Mouse (Mus musculus): ENCODE measurements around the gene Hist3h2ba. TPM values are rescaled to one million over a fixed set of nuclear protein-coding genes. Genes with fewer than 3 reads are reported as not detected.

Hist3h2ba gene
- polyA plus RNA-seq, 1 experiment from 2014 or later, result 117 TPM

DNA sequence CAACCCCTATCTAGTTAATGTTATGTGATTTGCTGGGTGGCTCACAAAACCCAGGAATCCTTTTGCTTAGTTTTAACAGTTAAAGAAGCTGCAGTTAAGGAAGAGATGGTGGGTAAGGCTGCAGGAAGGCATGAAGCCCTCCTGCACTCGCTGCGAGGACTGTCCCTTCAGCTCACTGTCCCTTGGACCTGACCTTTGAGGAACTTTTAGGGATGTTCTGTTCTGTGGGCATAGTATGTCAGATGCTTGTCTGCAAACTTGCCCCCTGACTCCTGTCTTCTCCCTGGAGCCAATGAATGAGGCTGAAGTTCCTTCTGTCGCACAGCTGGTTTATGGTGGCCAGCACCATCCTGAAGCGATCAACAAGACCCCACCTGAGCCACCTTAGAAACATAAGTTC, 40.4 kb downstream of the Hist3h2ba start:
- Histone ChIP-seq H3K27ac (ENCODE audit: low read depth, low read length) (no peak overlapping the region), H3K9ac (replicated peaks; ENCODE audit: low read depth, low read length) (no peak overlapping the region), H3K4me2 (ENCODE audit: low read depth, low read length) (no peak overlapping the region), H3K27me3 (ENCODE audit: control insufficient read depth, insufficient read depth, low read length) (no peaks in the 10 kb centered on the region), H3K4me3 (ENCODE audit: low read depth, low read length) (no peak overlapping the region), H3K36me3 (ENCODE audit: control insufficient read depth, insufficient read depth, low read length) (peaks cover 41% of the 10 kb centered on the region), H3K4me1 (ENCODE audit: control insufficient read depth, insufficient read depth, low read length) (no peaks in the 10 kb centered on the region), H3K9me3 (ENCODE audit: control insufficient read depth, low read length) (no peaks in the 10 kb centered on the region)
- WGBS, result 99% methylated on average over 4 of the region's 4 CpGs
- ATAC-seq (ENCODE audit: low read depth), result no peak

DNA sequence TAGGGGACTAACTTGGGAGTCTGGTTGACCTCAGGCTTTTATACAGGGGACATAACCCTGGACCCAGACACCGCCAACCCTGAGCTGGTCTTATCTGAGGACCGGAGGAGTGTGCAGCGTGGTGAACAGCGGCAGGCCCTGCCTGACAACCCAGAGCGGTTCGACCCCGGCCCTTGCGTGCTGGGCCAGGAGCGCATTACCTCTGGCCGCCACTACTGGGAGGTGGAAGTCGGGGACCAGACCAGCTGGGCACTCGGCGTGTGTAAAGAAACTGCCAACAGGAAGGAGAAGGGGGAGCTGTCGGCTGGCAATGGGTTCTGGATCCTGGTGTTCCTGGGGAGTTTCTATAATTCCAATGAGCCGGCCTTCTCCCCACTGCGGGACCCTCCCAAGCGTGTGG, 41.4 kb downstream of the Hist3h2ba start:
- H3K9me3 ChIP-seq (ENCODE audit: control insufficient read depth, low read length), result no peaks in the 10 kb centered on the region
- H3K27me3 ChIP-seq (ENCODE audit: control insufficient read depth, insufficient read depth, low read length), result peaks cover 4% of the 10 kb centered on the region; the same call in 1 of the 2 replicates
- no peak for ATAC-seq (ENCODE audit: low read depth)
- no peak overlapping the region for H3K27ac ChIP-seq (ENCODE audit: low read depth, low read length)
- no peak overlapping the region for H3K4me2 ChIP-seq (ENCODE audit: low read depth, low read length)
- H3K36me3 ChIP-seq (ENCODE audit: control insufficient read depth, insufficient read depth, low read length), result peaks cover 35% of the 10 kb centered on the region
- H3K4me3 ChIP-seq (ENCODE audit: low read depth, low read length), result no peak overlapping the region
- no peak overlapping the region for H3K9ac ChIP-seq (replicated peaks; ENCODE audit: low read depth, low read length)
- no peaks in the 10 kb centered on the region for H3K4me1 ChIP-seq (ENCODE audit: control insufficient read depth, insufficient read depth, low read length)
- WGBS, result 89% methylated on average over 17 of the region's 17 CpGs

DNA sequence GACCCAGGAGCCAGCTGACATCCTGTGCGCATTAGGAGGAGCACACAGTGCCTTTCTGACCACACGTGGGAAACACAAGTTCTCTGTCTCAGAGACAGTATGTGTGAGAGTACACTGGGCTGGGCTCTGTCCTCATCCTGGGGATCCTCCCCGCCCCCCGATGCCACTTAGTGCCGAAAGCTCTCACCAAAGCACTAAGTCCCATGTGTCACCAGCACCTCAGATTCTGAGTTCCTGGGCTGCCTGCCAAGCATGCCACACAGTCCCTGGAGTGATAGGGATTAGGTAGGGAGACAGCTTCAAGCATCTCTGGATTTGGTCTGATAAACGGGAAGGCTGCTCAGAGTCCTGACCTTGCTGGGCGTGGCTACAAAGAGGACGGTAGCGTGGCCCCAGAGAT, 42.1 kb downstream of the Hist3h2ba start:
- H3K4me2 ChIP-seq (ENCODE audit: low read depth, low read length), result no peak overlapping the region
- no peaks in the 10 kb centered on the region for H3K4me1 ChIP-seq (ENCODE audit: control insufficient read depth, insufficient read depth, low read length)
- peaks cover 4% of the 10 kb centered on the region; the same call in 1 of the 2 replicates for H3K27me3 ChIP-seq (ENCODE audit: control insufficient read depth, insufficient read depth, low read length)
- no peak overlapping the region for H3K9ac ChIP-seq (replicated peaks; ENCODE audit: low read depth, low read length)
- 89% methylated on average over 9 of the region's 9 CpGs for WGBS
- peaks cover 34% of the 10 kb centered on the region for H3K36me3 ChIP-seq (ENCODE audit: control insufficient read depth, insufficient read depth, low read length)
- no peak overlapping the region for H3K27ac ChIP-seq (ENCODE audit: low read depth, low read length)
- no peaks in the 10 kb centered on the region for H3K9me3 ChIP-seq (ENCODE audit: control insufficient read depth, low read length)
- ATAC-seq (ENCODE audit: low read depth), result no peak
- no peak overlapping the region for H3K4me3 ChIP-seq (ENCODE audit: low read depth, low read length)

DNA sequence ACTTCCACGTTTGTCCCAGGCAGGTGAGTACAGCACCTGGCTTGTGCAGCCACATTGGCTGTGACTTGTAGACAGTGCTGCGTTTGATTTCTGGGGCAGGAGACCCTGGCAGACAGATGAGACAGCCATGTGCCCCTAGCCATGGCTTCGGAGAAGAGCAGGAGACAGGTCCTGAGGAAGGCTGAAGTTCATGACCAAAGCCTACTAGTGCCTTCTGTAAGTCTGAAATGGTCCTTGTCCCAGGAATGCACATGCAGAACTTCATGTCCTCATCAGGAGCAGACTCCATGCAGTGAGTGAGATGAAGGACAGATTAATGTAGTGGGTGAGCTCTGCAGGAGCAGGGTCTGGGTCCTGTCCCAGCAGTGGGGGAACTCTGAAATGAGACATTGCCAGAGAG, 43.2 kb downstream of the Hist3h2ba start:
- Histone ChIP-seq H3K9ac (replicated peaks; ENCODE audit: low read depth, low read length) (no peak overlapping the region), H3K4me1 (ENCODE audit: control insufficient read depth, insufficient read depth, low read length) (no peaks in the 10 kb centered on the region), H3K27me3 (ENCODE audit: control insufficient read depth, insufficient read depth, low read length) (peaks cover 4% of the 10 kb centered on the region; the same call in 1 of the 2 replicates), H3K9me3 (ENCODE audit: control insufficient read depth, low read length) (no peaks in the 10 kb centered on the region), H3K36me3 (ENCODE audit: control insufficient read depth, insufficient read depth, low read length) (peaks cover 26% of the 10 kb centered on the region), H3K4me2 (ENCODE audit: low read depth, low read length) (no peak overlapping the region), H3K4me3 (ENCODE audit: low read depth, low read length) (no peak overlapping the region), H3K27ac (ENCODE audit: low read depth, low read length) (no peak overlapping the region)
- no peak for ATAC-seq (ENCODE audit: low read depth)
- WGBS, result 81% methylated on average over 3 of the region's 3 CpGs

DNA sequence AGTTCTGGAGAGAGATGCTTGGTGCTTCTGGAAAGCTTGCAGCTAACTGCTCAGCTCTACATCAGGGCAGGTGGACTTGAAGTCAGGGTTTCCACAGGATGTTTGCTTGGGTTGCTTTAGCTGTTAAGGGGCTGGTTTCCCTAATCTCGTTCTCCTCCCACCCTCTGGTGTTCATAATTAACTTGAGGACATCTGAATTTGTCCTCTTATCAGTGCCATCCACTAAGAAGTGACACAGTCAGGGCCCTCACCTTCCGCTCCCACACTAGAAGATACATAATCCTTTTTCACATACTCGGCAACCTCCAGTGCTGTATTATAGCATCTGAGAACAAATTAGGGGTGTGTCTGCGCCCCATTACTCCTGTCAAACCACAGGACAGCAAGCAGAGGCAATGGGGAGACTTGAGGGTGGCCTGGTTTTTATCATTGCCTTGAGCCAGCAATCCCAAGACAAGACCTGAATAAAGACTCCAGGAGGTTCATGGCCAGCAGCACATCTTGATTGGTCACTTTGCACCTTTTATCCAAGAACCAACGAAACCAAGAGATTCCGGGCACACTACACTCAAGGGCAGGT, 44.5 kb downstream of the Hist3h2ba start:
- Histone ChIP-seq H3K27me3 (ENCODE audit: control insufficient read depth, insufficient read depth, low read length) (peaks cover 4% of the 10 kb centered on the region; the same call in 1 of the 2 replicates), H3K4me3 (ENCODE audit: low read depth, low read length) (no peak overlapping the region), H3K4me1 (ENCODE audit: control insufficient read depth, insufficient read depth, low read length) (no peaks in the 10 kb centered on the region), H3K4me2 (ENCODE audit: low read depth, low read length) (no peak overlapping the region), H3K27ac (ENCODE audit: low read depth, low read length) (no peak overlapping the region), H3K9me3 (ENCODE audit: control insufficient read depth, low read length) (no peaks in the 10 kb centered on the region), H3K36me3 (ENCODE audit: control insufficient read depth, insufficient read depth, low read length) (peaks cover 26% of the 10 kb centered on the region), H3K9ac (replicated peaks; ENCODE audit: low read depth, low read length) (no peak overlapping the region)
- no peak for ATAC-seq (ENCODE audit: low read depth)
- 83% methylated on average over 6 of the region's 6 CpGs for WGBS

DNA sequence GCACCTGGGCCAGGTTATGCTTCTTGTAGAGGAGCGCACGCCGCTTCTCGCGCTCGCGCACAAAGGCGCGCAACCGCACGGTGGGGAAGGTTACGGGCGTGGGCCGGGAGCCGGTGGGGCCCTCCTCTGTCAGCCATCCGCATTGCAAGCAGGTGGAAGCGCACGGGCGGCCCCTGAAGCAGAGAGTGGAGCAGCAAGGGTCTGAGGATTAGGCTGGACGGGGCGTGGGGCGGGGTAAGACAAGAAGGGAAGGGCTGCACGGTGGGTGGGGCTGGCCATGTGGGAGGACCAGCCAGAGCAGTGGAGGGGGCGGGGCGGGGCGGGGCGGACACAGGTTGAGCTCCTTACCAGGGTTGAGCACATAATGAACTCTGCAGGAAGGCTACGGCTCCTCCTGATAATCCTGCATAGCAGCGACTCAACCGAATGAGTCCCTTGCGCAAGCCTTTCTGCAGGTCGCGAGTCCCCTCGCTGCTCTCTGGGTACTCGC, 45.7 kb downstream of the Hist3h2ba start:
- H3K4me1 ChIP-seq (ENCODE audit: control insufficient read depth, insufficient read depth, low read length), result no peaks in the 10 kb centered on the region
- no peak overlapping the region for H3K27ac ChIP-seq (ENCODE audit: low read depth, low read length)
- peaks cover 4% of the 10 kb centered on the region; the same call in 1 of the 2 replicates for H3K27me3 ChIP-seq (ENCODE audit: control insufficient read depth, insufficient read depth, low read length)
- H3K9ac ChIP-seq (replicated peaks; ENCODE audit: low read depth, low read length), result peak overlapping the region; percentile 55
- H3K36me3 ChIP-seq (ENCODE audit: control insufficient read depth, insufficient read depth, low read length), result peaks cover 15% of the 10 kb centered on the region
- WGBS, result 1% methylated on average over 31 of the region's 35 CpGs
- H3K9me3 ChIP-seq (ENCODE audit: control insufficient read depth, low read length), result no peaks in the 10 kb centered on the region
- H3K4me2 ChIP-seq (ENCODE audit: low read depth, low read length), result peak overlapping the region; percentile 60
- H3K4me3 ChIP-seq (ENCODE audit: low read depth, low read length), result peak overlapping the region; percentile 33
- peak; percentile 59 for ATAC-seq (ENCODE audit: low read depth)

DNA sequence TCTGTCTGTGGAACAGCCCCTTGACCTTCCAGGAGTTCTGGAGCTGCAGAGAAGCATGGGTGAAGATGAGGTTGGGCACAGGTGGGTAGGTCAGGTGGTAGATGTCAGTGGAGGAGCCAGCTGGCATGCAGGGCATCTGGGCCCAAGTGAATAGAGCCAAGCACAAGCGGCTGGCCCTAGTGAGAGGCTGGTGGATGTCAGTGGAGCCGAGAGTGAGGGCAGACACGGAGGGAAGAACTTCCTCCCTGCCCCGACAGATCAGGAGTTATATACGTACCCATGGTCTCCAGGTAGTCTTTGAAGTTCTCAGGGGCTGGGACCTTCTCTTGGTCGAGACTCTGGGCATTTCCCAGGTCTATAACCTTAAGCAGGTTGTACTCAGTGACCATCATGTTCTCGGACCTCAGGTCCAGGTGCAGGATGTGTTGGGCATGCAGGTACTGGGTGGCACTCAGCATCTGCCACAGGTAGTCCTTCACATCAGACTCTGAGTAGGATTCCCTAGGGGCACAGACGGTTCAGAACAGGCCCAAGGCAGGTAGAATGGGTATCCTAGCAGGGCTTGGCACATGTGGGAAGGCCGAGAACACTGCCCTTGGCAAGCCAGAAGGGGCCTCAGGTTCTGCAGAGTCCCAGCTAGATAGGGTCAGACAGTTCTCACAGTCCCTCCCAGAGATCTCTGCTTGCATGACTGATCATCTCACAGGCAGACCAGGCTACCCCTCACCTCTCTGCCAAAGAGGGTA, 46.5 kb downstream of the Hist3h2ba start:
- WGBS, result 84% methylated on average over 9 of the region's 9 CpGs
- H3K4me1 ChIP-seq (ENCODE audit: control insufficient read depth, insufficient read depth, low read length), result no peaks in the 10 kb centered on the region
- no peak overlapping the region for H3K27ac ChIP-seq (ENCODE audit: low read depth, low read length)
- H3K27me3 ChIP-seq (ENCODE audit: control insufficient read depth, insufficient read depth, low read length), result peaks cover 4% of the 10 kb centered on the region; the same call in 1 of the 2 replicates
- H3K9ac ChIP-seq (replicated peaks; ENCODE audit: low read depth, low read length), result 0 out of 2 replicates have a peak overlapping the region, but pooled peaks have one; percentile 55
- peaks cover 7% of the 10 kb centered on the region for H3K36me3 ChIP-seq (ENCODE audit: control insufficient read depth, insufficient read depth, low read length)
- H3K4me3 ChIP-seq (ENCODE audit: low read depth, low read length), result no peak overlapping the region; the same call in 1 of the 2 replicates
- H3K4me2 ChIP-seq (ENCODE audit: low read depth, low read length), result peak overlapping the region; percentile 60
- no peak; the same call in 1 of the 2 replicates for ATAC-seq (ENCODE audit: low read depth)
- H3K9me3 ChIP-seq (ENCODE audit: control insufficient read depth, low read length), result no peaks in the 10 kb centered on the region

DNA sequence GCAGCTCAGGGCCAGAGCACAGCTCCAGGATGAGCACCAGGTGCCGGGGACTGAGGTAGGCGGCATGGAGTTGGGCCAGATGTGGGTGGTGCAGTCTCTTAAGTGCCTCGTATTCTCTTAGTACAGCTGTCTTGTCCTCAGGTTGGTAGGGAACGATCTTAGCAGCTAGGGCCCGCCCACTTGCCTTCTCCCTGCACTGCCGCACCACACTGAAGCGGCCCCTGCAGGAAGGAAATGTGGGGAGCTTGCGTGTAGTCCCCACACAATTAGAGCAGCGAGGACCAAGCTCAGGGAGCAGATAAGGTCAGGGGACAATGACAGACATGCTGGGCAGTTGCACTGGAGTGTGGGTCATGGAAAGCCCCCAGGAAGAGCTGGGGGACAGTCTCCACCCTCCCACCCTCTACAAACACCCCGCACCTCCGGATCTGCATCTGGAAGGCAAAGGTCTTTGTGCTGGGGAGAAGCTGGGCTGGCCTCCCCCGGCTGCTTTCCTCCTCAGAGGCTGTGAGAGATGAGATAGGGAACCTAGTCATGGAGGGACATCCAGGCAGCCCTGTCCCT, 47.2 kb downstream of the Hist3h2ba start:
- no peaks in the 10 kb centered on the region for H3K4me1 ChIP-seq (ENCODE audit: control insufficient read depth, insufficient read depth, low read length)
- H3K9ac ChIP-seq (replicated peaks; ENCODE audit: low read depth, low read length), result no peak overlapping the region
- H3K36me3 ChIP-seq (ENCODE audit: control insufficient read depth, insufficient read depth, low read length), result peaks cover 1% of the 10 kb centered on the region; the same call in 1 of the 2 replicates
- H3K4me3 ChIP-seq (ENCODE audit: low read depth, low read length), result no peak overlapping the region
- no peak overlapping the region for H3K27ac ChIP-seq (ENCODE audit: low read depth, low read length)
- peaks cover 4% of the 10 kb centered on the region; the same call in 1 of the 2 replicates for H3K27me3 ChIP-seq (ENCODE audit: control insufficient read depth, insufficient read depth, low read length)
- H3K4me2 ChIP-seq (ENCODE audit: low read depth, low read length), result no peak overlapping the region
- no peaks in the 10 kb centered on the region for H3K9me3 ChIP-seq (ENCODE audit: control insufficient read depth, low read length)
- 60% methylated on average over 12 of the region's 12 CpGs for WGBS
- ATAC-seq (ENCODE audit: low read depth), result no peak

DNA sequence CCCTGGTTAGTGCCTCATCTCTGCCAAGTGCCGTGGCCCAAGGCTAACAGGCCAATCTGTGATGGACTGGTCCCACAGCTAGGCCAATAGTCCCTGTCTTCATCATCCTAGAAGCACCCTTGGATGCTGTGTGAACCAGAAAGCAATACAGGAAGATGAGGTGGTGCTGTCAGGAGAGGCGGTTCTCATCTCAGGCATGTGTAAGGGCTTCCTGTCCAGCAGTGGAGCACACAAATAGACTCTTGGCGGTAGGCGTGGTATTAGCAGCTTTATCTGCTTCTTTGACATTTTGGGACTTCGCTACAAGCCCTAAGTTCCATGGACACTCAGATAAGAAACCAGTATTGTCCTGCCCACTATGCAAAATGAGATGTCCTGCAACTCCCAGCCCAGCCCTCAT, 48.8 kb downstream of the Hist3h2ba start:
- Histone ChIP-seq H3K27ac (ENCODE audit: low read depth, low read length) (no peak overlapping the region), H3K27me3 (ENCODE audit: control insufficient read depth, insufficient read depth, low read length) (peaks cover 4% of the 10 kb centered on the region; the same call in 1 of the 2 replicates), H3K9me3 (ENCODE audit: control insufficient read depth, low read length) (no peaks in the 10 kb centered on the region), H3K4me1 (ENCODE audit: control insufficient read depth, insufficient read depth, low read length) (no peaks in the 10 kb centered on the region), H3K4me2 (ENCODE audit: low read depth, low read length) (no peak overlapping the region), H3K4me3 (ENCODE audit: low read depth, low read length) (no peak overlapping the region), H3K9ac (replicated peaks; ENCODE audit: low read depth, low read length) (no peak overlapping the region), H3K36me3 (ENCODE audit: control insufficient read depth, insufficient read depth, low read length) (no peaks in the 10 kb centered on the region)
- WGBS, result 84% methylated on average over 5 of the region's 5 CpGs
- ATAC-seq (ENCODE audit: low read depth), result no peak
